Mouse (Mus musculus): ENCODE measurements around the gene Ccdc186.
A peak's percentile ranks its signal among the peaks of the same experiment; 100 is the strongest.

Gene Ccdc186

DNA sequence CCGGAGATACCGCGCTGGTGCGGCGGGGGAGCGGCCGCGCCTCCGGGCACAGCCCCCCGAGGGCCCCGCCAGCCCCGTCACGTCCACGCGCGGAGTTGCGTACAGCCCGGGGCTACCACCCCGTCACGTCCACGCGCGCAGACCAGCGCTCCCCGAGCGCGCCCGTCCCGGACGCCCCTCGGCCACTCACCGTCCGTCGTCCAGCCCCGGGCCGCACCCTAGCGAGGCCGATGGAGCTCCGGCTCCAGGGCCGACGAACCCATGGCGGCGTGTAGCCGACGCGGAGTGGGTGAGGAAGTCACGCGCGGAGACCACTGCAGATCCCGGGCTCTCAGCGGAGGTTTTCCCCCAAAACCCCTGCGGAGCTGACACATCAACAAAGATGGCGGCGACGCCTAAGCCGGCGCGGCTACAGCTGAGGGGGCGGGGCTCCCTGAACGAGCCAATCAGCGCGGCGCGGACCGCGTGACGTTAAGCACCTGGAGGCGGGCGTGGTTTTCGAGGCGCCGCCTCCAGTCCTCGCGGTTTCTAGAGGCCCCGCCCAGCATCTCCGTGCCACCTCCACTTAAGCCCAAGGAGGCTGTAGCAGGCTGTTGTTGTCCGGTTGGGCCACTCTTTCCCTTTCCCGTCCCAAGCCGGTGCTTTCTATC is at the start of gene Ccdc186:
TSS of gene Ccdc186 (minus strand) at position 393 of the 650 bp plus-strand sequence.
- peak; percentile 95 for DNase-seq

DNA sequence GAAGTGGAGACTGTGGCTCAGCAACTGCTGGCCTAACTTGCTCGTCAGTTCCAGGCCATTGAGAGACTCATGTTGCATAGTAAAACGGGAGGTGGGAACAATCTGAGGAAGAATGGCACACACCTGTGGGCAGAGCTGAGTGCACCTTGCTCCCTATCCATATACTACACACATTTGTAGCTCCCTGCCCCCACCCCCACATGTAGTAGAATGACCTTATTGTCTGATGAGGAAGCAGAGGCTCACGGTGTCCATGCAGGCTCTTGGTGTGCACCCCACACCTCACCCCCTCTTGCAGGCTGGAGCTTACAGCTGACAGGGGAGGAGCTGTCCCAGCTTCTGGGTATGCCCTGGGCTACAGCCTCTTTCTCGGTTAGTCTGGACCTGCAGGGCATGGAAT is 45.7 kb upstream of the Ccdc186 start:
- DNase-seq = no peak

DNA sequence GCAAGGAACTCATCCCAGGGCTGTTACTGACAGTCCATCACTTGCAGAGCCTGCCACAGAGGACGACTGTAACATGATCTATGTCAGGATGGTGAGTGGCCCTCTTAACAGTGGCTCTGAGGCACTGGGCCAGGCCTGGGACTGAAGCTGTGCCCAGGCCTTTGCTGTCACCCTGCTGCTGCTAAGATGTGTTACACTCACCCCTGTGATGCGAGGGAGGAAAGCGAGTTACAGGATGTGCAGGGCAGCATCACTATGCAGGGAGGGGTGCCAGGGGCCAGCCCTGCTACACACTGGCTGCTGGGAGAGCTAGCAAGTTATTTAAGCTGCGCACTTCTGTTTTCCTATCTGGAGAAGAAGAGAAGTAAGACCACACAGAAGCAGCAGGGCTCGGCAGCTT is 34.5 kb upstream of the Ccdc186 start:
- DNase-seq = no peak

DNA sequence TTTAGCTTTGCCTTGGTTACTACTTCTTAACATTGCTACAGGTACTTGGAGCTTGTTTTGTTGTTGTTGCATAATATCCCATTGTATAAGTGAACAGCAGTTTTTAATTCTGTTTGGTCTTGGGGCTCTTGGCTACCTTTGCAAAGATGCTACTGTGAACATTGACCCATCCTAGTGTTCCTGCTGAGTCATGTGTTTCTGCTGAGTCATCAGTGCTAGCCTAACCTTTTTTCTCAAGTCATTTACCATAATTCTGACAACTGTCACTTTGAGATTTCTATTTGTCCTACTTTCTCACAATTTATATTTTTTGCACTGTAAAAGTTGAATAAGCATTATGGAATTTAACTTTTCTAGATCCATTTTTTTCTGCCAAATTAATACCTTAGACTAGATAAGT is 30.6 kb upstream of the Ccdc186 start:
- no peak for DNase-seq

DNA sequence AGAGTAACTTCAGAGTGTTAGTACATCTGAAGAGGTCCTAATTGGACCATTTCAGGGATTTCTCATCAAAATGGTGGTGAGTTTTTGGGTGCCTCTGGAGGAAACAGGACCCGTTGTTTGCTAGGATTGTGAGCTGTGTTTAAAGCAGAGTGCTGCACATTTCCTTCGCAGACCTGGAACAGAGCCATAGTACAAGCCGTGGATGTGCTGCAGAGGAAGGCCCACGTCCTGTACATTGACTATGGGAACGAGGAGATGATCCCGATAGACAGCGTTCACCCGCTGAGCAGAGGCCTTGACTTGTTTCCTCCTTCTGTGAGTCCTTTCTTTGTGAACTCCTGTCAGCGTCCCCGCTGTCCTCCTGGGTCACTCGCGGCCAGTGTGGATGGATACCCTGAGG is 21.0 kb upstream of the Ccdc186 start:
- DNase-seq = no peak

DNA sequence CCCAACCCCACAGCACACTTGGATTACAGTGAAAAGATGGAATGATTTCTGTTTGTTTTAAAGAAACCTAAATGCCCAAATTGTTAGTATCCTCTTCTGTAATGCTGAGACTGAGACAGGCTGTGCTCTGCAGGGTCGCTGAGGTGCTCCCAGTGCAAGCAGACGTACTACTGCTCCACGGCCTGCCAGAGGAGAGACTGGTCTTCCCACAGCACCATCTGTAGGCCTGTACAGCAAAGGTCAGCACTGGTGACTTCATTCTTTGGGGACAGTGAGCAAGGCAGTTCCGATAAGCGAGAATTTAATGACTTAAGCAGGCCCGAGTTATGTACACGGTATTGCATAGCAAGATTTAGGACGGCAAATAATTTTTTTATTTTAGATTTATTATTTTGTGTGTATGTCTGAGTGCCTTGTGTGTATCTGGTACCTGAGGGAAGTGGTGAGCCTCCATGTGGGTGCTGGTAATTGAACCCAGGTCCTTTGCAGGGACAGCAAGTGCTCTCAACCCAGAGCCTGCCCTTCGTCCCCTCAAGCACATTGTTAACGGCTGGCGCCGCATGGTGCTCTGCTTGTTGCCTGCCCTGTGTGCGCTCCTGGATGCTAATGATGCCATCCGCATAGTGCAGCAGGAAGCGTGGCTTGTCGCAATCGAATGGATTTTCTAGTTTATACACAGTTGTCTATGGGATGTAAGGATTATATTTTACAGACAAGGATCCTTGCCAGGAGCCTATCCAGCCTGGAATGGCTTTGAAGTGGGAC is 17.1 kb upstream of the Ccdc186 start:
- no peak for DNase-seq

DNA sequence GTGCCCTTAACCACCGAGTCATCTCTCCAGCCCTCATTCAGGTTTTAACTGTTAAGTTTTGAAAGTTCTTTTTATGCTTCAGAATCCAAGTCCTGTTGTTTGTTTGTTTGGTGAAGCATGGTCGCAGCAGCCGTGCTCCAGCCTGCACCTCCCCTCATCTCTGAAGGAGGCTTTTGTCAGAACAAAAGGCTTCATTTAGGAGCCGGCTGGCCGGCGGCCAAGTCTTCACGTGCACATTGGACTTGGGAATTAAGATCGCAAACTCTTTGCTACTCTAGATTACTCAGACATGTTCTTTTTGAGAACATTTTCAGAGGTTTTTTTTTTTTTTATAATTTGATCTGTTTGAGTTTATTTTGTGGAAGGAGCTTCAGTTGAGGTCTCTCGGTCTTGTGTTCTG is 13.3 kb upstream of the Ccdc186 start:
- no peak for DNase-seq

DNA sequence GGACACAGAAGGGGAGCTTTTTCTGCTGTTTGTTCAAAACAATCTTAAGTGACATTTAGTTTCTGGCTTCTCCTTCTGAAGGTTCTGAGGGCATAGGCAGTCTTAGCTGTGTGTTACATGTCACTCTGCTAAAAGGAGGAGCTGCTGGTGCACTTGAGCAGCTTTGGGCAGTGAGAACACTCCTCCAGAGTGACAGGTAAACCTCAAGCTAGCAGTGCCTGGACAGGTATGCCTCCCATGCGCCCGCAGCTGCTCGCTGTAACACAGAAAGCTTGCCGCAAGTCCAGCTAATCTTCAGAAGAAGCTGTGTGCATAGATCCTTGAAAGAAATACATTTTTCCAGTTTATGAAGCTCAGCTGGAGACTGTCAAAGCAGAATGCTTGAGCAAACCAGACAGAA is 8.2 kb upstream of the Ccdc186 start:
- DNase-seq = no peak

DNA sequence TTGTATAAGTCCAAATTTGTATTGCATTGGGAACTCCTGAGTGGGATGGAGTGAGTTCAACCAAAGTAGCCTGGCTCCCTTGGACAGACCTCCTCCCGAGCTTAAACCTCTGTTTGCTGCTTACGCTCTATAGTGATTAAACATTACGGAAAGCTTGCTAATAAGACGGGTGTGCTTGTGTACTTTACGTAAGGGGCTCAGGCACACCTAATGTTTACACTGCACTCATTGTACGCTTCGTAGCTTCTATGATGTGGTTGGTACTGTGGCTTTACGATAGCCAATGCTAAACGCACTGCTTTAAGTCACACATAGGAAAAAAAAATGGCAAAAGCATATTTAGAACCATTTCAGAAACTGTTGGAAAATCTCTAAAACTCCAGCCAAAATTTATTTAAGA is 7.3 kb upstream of the Ccdc186 start:
- no peak for DNase-seq

DNA sequence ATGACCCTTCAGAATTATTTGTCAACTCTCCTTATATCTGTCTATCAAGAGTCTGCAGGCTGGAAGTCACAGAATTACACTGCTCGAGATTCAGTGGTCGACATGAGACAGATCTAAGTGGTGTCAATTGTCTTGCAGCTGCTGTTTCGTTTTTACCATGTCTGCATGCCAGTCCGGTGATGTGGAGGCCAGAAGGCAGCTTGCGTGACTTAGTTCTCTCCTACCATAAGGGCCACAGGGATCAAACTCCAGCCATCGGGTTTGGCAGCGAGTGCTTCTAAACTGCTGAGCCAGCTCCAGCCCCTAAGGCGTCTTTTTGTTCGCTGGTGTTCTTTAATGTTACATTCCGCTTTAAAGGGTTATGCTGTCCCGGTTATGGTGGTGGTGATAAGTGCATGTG is 6.3 kb upstream of the Ccdc186 start:
- no peak for DNase-seq

DNA sequence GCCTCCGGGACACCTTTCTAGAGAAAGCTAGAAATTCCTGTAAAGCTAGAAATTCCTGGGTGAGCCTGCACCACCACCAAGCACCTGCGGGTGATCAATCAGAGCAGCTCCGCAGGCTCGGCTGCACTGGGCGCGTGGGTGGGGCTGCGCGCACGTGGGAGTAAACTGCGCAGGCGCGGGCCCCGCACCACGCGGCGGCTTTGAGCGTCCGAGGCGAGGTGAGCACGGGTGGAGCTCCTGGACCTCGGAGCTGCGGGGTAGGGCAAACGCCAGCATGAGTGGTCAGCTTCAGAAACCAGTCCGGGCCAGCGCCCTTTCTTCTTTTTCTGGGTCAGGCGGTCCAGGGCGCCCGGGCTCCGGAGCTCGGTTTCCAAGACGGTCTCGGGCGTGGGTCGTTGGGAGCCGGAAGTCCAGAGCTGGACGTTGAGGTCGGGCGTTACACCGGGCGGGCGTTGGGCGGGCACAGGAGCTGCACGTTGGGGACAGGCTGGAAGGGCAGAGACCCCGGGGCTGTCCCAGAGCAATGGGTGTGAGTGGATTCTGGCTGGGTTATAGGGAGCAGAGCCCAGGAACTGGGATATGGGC is 4.1 kb upstream of the Ccdc186 start, which contains the start of gene Tdrd1:
TSS of gene Tdrd1 (plus strand) at position 163 of the 585 bp plus-strand sequence.
- no peak for DNase-seq

DNA sequence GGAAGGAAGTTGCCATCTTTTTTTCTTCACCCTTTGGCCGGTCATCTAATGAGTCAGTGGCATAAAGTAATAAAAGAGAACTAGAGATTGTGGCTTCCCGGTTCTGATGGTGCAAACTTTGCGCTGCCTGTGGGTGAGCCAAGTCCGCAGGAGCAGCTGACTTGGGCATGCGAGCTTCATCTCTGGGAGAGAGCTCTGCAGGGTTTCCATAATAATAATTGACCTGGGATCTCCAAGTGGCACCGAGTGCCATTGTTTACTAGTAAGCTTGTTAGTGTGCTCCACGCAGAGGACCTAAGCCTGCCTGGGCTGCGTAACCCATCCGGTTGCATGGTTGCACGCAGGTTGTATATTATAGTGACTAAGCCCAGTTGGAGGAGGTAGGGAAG is 452 bp upstream of the Ccdc186 start:
- no peak for DNase-seq

DNA sequence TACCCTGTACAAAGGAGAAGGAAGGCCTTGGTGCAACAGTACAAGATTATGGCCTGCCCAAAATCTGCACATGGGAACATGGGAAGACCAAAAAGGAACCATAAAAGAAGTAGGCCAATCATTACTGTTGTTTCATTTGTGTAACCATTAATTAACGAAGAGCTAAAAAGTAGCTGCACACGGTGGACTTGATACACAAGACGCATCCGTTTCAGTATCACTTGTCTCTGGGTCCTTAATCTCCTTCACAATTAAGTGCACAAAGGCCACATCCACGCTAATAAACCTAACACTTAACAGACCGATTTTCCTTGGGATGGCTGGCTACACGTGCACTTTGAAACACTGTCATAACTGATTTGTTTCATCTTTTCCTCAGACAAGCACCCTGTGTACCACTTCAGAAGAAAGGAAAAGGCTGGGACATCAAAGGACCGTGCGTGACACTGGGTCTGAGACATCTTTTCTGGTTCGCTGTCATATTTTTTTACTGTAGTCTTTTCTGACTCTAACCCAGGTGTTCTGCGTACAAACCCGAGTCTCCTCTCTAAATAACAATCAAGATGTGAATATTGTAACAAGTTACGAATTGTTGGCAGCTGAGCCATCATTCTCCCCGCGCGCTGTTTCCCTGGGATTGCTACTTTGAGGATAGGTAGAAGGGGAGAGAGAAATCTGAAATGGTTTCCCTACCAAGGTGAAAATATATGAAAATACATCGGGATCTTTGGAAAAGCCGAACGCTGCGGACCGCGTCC is 771 bp downstream of the Ccdc186 start:
- peak; percentile 56 for DNase-seq

DNA sequence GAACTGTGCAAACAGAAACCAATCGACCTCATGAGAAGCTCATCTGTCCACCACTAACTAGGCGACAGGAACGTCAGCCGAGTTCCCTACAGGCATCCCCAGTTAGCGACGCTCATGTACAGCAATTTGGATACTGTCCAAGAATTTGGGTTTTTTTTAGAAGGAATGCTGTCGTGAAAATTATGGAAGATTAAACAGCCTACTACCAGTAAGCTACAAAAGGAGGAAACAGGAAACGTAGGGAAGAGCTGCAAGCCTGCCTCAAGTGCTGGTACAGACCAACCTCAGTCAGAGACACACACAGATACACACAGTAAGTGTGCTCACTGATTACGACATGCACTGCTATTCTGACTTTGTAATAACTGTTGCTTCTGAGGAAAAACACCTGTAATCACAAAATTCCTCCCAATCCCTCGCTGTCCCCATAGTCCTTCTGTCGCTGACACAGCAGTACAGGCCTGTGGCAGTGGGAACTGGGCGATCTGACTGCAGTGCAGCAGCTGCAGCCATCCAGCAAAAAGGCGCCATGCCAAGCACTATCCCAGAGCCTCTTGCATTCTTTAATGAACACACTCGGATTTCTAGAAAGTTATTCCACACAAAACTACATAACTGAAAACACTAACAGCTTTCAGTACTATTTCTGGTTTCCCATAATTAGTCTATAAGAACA is 4.0 kb downstream of the Ccdc186 start:
- DNase-seq = peak; percentile 50

DNA sequence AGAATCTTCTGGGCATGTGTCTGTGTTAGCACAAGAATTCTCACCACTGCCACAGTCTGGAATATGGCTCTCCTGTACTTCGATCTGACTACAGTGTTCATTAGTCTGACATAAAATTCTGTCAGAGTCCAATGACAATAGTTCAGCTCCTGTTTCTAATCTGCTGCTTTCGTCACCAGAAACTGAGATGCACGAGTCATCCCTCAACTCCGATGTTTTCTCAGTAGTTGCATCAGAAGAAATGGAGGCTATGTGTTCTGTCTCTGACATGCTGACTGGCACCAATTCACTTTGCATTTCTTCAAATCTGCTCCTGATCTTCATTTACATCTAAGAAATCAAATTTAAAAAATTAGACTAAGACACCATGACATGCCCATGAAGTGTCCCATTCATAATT is 8.6 kb downstream of the Ccdc186 start:
- DNase-seq = no peak

DNA sequence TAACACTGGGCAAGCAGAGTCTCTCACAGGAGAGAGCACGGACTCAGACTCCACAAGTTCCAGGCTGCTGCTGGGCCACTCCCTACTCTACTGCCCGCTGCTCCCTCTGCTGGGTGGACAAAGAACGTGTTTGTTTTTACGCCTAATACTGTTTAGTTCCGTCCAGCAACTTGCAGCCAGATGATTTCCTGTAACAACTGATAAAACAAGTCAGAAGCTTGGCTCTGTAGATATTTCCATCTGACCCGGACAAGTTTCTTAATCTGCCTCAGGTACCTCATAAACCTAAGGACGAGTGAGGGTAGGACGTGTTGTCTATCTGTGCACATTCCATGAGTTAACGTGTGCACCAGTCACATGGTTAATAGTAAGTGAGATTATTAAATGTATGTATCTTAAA is 10.4 kb downstream of the Ccdc186 start:
- peak; percentile 33 for DNase-seq

DNA sequence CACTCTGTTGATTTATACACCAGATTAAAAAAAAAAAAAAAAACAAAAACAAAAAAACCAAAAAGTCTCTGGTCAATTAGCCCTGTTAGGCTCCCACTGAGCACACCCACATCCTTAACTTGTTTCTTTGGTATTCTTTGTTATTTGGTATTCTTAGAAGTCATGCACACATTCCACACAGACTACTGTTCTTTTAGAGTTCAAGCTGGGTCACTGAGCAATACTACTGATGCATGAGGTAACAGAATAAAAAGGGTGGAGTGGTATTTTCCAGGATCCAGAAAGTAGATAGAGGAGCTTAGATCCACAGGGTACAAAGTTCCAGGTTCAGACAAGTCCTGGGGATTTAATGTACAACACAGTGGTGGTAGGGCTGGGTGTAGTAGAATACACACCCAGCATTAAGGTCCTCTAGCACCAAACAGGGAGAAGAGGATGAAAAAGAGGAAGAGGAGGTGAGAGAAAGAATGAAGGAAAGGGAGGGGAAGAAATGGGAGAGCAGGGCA is 11.3 kb downstream of the Ccdc186 start:
- no peak for DNase-seq

DNA sequence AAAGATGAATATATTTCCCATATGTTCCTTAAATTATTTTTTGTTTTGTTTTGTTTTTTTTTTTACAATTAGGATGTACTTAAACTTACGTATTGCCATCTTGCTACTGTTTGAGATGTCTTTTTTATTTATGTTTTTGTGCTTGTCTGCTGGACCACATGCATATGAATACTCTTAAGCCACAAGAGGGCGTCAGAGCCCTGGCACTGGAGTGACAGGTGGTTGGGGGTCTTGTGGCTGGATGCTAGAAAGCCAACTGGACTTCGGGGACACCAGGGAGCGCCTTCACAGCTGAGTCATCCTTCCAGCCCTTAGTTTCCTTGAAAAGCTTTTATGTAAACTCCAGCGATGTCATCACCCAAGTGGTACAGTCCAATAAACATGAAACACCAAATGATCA is 13.2 kb downstream of the Ccdc186 start:
- no peak for DNase-seq

DNA sequence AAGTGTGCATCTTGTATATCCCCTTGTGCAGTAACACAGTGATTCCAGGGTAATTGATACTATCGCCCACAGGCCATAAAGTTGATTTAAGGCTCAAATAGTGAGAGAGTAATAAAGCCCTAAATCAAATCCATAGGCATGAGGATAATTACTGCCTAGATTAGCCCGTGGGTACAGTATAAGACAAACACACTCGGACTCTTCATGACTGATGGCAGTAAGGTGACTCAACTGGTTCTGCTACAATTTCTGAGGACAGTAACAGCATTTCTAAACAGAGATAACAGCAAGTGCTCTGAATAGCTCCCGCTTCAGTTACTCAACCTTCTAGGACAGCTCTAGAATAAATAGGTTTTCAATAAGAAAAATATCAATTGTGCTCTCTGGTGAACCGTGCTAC is 14.9 kb downstream of the Ccdc186 start:
- DNase-seq = no peak

DNA sequence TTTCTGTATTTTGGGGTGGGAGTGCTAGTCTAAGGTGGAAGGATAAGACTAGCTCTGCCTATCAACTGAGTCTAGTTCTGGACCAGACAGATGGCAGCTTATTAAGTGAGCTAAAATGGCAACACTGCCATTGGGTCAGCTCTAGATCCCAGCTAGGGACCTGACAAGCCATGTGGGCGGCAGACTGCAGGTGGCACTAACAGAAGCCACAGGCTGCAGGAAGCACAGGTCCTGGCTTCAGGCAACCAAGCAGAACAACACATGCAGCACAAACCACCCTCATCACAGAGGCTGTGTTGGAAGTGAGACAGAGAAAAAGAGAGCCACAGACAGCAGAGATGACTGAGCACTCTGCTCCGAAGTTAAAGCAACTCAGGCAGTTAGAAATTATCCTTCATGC is 16.6 kb downstream of the Ccdc186 start:
- DNase-seq = peak; percentile 76

DNA sequence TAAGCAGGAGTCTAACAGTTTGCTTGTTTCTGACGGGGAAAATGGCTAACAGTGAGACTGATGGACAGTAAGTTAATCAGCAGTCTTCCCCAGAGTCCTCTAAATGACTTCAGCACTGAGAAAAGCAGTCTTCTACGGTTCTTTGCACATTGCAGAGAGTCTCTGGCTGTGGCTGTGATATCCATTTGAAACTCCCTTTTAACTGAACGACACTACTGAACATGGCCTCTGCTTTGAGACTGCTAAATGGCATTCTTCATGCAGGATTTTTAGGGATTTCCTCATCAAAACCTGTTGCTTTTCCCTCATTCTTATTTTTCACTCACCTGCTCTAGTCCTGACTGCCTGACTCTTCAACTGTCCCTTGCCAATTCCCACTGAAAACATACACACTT is 19.6 kb downstream of the Ccdc186 start:
- no peak for DNase-seq

DNA sequence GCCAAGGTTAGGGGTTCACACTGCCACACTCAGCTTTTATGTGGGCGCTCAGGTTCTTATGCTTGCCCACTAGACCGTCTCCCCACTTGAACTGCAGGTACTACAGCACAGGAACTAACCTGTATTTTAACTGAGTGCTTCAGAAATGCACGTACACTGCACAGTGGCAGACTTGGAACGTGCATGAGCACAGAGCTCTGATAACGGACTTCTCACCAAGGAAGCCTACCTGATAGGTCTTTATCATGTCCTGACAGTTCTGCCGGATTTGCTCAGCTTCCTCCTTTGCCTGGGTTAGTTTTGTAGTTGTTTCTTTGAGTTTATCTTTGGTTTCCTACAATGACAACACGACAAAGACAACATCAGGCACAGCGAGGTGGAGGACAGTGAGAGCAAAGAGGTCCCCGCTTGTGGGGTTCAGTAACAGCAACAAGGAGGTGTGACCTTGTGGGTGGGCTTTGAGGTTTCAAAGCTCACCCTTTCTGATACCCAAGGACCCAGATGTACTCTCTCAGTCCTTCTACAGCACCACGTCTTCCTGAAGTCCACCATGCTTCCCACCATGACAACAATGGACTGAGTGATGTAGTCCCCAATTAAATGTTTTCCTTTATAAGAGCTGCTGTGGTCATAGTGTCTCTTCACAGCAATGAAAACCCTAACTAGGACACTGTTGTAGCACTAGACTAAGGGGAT is 20.2 kb downstream of the Ccdc186 start:
- DNase-seq = no peak

Measured in cerebellum, adult 9-10 months (tissue).